Mouse (Mus musculus) liver, embryonic 12.5 days (tissue): ENCODE data around the gene Cry2. TPM values are rescaled to one million over a fixed set of nuclear protein-coding genes. Genes with fewer than 3 reads are reported as not detected.
A peak's percentile ranks its signal among the peaks of the same experiment; 100 is the strongest.

Experiments
- ATAC-seq: fragments of 200-750 bp; cut with Nextera tagmentation; 2 replicates; pipeline ENCODE4 v1.8.0; 2017; ENCODE audit warnings: moderate number of reproducible peaks, mild to moderate bottlenecking, moderate library complexity
- H3K27ac ChIP-seq: fragments of 300-500 bp; sonication (generic); 2 replicates; pipeline ENCODE4 v1.5.1; 2016; ENCODE audit warnings: mild to moderate bottlenecking
- H3K27me3 ChIP-seq: fragments of 300-500 bp; sonication (generic); replicated peaks from 2 replicates; pipeline ENCODE4 v1.6.1; 2016; ENCODE audit warnings: mild to moderate bottlenecking, moderate library complexity
- H3K36me3 ChIP-seq: fragments of 300-500 bp; sonication (generic); 2 replicates; pipeline ENCODE4 v1.6.1; 2016; ENCODE audit warnings: mild to moderate bottlenecking, moderate library complexity
- H3K4me1 ChIP-seq: fragments of 300-500 bp; sonication (generic); 2 replicates; pipeline ENCODE4 v1.6.1; 2016
- H3K4me2 ChIP-seq: fragments of 300-500 bp; sonication (generic); 2 replicates; pipeline ENCODE4 v1.6.1; 2016; ENCODE audit warnings: mild to moderate bottlenecking, moderate library complexity
- H3K4me3 ChIP-seq: fragments of 300-500 bp; sonication (generic); 2 replicates; pipeline ENCODE4 v1.5.1; 2016; ENCODE audit warnings: mild to moderate bottlenecking, moderate library complexity
- H3K9ac ChIP-seq: fragments of 300-500 bp; sonication (generic); 2 replicates; pipeline ENCODE4 v1.6.1; 2016; ENCODE audit warnings: mild to moderate bottlenecking, moderate library complexity
- H3K9me3 ChIP-seq: fragments of 300-500 bp; sonication (generic); replicated peaks from 2 replicates; pipeline ENCODE4 v1.6.1; 2016; ENCODE audit warnings: mild to moderate bottlenecking, moderate library complexity
- WGBS: fragments of 180-500 bp; shearing (Covaris S2); methylation state at CpG from one replicate; pipeline ENCODE4 v1.1.7; 2016; ENCODE audit not compliant: insufficient replicate concordance; 5-methylcytosine and 5-hydroxymethylcytosine counted together
- polyA plus RNA-seq: library from polyadenylated mRNA; unstranded; fragments of >200 nt; fragmentation: Nextera tagmentation; extraction: Ambion mirVana; gene quantifications from 2 replicates; pipeline ENCODE4 v1.2.1, GENCODE M21; 2016

The Cry2 gene
- polyA plus RNA-seq, 1 experiment from 2014 or later = 14.1 TPM

DNA sequence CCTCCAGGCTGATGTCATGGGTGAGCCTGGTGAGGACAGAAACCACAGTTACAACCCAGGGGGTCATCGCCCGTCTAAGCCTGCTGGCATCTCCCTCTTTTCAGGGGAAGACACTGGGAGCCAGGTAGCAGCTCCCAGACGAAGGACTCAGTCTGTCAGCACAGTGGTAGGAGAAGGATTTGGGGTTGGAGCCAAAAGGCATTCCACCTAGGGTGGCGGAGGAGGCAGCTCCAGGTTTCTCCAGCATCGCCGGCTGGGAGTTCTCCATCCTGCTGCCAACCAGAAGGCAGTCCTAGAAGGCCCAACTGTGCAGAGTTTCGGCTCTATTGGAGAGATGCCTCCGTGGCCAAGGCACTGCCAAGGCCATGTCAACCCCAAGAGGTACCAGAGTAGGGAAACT, 42.7 kb downstream of the Cry2 start:
- no peak overlapping the region for H3K4me3 ChIP-seq
- no peak for ATAC-seq
- H3K9me3 ChIP-seq = no peaks in the 10 kb centered on the region
- H3K4me1 ChIP-seq = peaks cover 35% of the 10 kb centered on the region
- H3K27me3 ChIP-seq = peaks cover 100% of the 10 kb centered on the region
- 65% methylated on average over 8 of the region's 8 CpGs for WGBS
- H3K4me2 ChIP-seq = no peak overlapping the region
- H3K36me3 ChIP-seq = no peaks in the 10 kb centered on the region
- H3K27ac ChIP-seq = no peak overlapping the region
- no peak overlapping the region for H3K9ac ChIP-seq

- Histone ChIP-seq H3K36me3 (no peaks in the 10 kb centered on the region), H3K27ac (no peak overlapping the region), H3K4me3 (no peak overlapping the region), H3K9me3 (no peaks in the 10 kb centered on the region), H3K9ac (no peak overlapping the region), H3K4me2 (no peak overlapping the region), H3K4me1 (peaks cover 35% of the 10 kb centered on the region), H3K27me3 (peaks cover 100% of the 10 kb centered on the region)
- 49% methylated on average over 6 of the region's 6 CpGs for WGBS
- no peak for ATAC-seq
Measured at GRCm38 (mm10) chr2:92390206-92390930, 43.5 kb downstream of the Cry2 start.

DNA sequence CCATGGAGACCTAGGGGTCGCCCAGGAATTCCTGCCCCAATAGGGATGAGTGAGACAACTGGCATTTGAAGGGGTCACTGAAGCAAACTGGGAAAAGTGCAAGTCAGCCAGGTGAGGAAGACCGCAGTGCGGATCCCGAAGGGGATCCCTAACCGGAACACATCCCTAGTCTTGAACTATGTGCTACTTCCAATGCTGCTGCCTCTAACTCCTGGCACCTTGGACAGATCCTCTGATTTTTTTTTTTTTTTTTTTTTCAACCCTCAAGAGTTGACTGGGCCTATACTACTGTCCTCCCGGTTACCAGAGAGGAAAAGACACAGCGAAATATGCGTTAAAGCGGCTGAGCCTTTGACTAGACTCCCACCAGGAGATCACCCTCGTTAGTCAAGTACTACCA, 44.2 kb downstream of the Cry2 start:
- H3K36me3 ChIP-seq = no peaks in the 10 kb centered on the region
- no peaks in the 10 kb centered on the region for H3K9me3 ChIP-seq
- no peak overlapping the region for H3K27ac ChIP-seq
- ATAC-seq = no peak
- H3K27me3 ChIP-seq = peaks cover 94% of the 10 kb centered on the region
- H3K4me2 ChIP-seq = peak overlapping the region; percentile 60
- no peak overlapping the region for H3K9ac ChIP-seq
- H3K4me3 ChIP-seq = peak overlapping the region; percentile 49
- peaks cover 35% of the 10 kb centered on the region for H3K4me1 ChIP-seq
- WGBS = 13% methylated on average over 10 of the region's 10 CpGs

DNA sequence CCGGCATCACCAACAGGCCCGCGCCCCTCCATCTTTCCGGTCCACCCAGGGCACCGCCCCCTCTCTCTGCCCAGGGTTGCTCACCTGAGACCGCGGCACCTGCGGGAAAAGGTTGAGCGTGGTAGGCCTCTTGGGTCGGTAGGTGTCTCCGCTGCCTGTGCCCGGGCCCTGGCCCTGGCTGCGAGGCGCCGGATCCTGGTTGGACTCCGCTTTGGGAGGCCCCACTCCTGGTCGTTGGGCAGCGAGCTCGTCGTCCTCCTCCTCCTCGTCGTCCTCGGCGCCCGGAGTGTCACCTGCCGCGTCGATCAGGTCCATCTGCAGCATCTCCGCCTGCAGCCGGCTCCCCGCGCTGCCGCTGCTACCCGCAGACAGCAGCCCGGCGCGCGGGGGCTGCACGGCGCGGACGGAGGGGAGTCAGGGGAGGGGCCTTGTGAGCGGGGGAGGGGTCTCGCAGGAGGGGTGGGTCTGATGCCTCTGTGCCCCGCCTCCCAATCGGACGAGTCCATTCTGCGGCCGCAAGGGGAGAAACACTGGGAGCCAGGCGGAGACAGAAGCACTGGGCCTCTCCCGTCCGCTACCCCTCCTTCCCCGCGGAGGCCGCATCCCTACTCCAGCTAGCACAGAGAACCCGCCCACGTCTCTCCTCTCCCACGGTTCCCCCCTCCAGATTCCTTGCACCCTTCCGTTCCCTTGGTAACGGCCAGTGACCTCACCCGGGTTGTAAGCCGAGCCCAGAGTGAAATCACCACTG, 44.8 kb downstream of the Cry2 start:
- Histone ChIP-seq H3K9ac (no peak overlapping the region), H3K9me3 (no peaks in the 10 kb centered on the region), H3K36me3 (no peaks in the 10 kb centered on the region), H3K27ac (no peak overlapping the region), H3K4me3 (peak overlapping the region; percentile 49), H3K4me1 (peaks cover 41% of the 10 kb centered on the region), H3K27me3 (peaks cover 89% of the 10 kb centered on the region), H3K4me2 (peak overlapping the region; percentile 60)
- under 1% methylated on average over 62 of the region's 62 CpGs for WGBS
- peak; percentile 36; the same call in 1 of the 2 replicates for ATAC-seq

DNA sequence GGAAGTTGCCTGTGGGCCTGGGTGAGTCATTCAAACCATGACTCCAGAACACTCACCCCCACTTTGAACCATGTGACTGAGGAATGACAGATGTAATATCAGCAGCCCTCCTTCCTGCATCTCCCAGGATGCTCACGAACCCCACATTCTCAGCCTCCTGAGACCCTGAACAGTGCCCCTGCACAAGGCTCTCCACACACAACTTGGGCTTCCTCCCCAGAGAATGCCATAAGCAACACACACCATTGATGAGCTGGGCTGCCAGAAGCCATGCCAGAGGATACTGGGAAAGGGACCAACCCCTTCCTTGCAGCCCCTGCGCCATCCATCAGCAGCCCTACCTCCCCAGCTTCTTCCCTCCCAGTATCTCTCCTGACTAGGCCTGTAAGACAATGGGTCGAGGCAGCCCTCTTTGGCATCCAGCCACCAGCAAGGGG, 45.7 kb downstream of the Cry2 start:
- ATAC-seq = no peak
- H3K4me3 ChIP-seq = 0 out of 2 replicates have a peak overlapping the region, but pooled peaks have one; percentile 49
- peaks cover 44% of the 10 kb centered on the region for H3K4me1 ChIP-seq
- peaks cover 3% of the 10 kb centered on the region; the same call in 1 of the 2 replicates for H3K36me3 ChIP-seq
- no peaks in the 10 kb centered on the region for H3K9me3 ChIP-seq
- H3K27ac ChIP-seq = no peak overlapping the region
- H3K4me2 ChIP-seq = peak overlapping the region; percentile 60; the same call in 1 of the 2 replicates
- WGBS = 52% methylated on average over 3 of the region's 3 CpGs
- no peak overlapping the region for H3K9ac ChIP-seq
- H3K27me3 ChIP-seq = peaks cover 79% of the 10 kb centered on the region

GRCm38 (mm10) chr2:92387646-92388045, 46.2 kb downstream of the Cry2 start:
- H3K9me3 ChIP-seq = no peaks in the 10 kb centered on the region
- no peak overlapping the region for H3K9ac ChIP-seq
- no peak overlapping the region for H3K4me3 ChIP-seq
- H3K27me3 ChIP-seq = peaks cover 74% of the 10 kb centered on the region
- no peak overlapping the region for H3K27ac ChIP-seq
- peaks cover 8% of the 10 kb centered on the region; the same call in 1 of the 2 replicates for H3K36me3 ChIP-seq
- WGBS = 51% methylated on average over 4 of the region's 4 CpGs
- H3K4me2 ChIP-seq = no peak overlapping the region
- ATAC-seq = no peak
- H3K4me1 ChIP-seq = peaks cover 44% of the 10 kb centered on the region

DNA sequence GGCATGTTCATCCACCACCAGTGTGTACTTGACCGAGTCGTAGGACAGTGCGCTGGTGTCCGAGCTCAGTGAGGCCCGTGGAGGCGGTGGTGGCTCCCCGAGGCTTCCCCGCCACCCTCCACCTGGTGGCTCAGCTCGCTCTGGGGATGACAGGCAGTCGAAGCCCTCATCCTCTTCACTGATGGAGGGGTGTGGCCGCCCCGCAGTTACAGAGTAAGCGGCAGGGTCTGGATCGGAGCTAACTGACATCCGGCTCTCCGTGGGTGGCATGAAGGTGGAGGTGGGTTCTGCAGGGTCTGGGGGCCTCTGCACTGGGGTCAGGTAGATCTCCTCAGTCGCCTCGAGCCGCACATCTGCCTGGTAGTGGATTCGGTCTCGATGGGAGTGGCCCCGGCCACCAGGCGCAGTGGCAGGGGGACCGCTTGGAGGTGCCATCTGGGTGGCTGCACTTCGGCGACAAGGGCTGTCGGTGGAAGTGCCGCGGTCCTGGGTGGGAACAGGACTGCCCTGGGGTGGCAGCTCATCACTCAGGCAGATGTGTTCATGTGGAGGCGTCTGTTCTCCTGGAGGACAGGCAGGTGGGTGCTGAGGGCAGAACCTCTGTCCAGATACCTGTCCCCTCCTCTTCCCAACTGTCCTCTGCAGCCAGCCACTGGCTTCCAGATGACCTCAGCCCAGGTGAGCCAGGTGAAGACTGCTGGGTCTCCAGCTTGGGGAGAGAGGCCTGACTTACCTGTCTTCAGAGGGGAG, 46.8 kb downstream of the Cry2 start:
- no peak overlapping the region for H3K4me2 ChIP-seq
- WGBS = 65% methylated on average over 30 of the region's 30 CpGs
- peaks cover 14% of the 10 kb centered on the region for H3K36me3 ChIP-seq
- peaks cover 68% of the 10 kb centered on the region for H3K27me3 ChIP-seq
- H3K9ac ChIP-seq = no peak overlapping the region
- peaks cover 44% of the 10 kb centered on the region for H3K4me1 ChIP-seq
- no peak overlapping the region for H3K4me3 ChIP-seq
- ATAC-seq = no peak
- no peak overlapping the region for H3K27ac ChIP-seq
- no peaks in the 10 kb centered on the region for H3K9me3 ChIP-seq

DNA sequence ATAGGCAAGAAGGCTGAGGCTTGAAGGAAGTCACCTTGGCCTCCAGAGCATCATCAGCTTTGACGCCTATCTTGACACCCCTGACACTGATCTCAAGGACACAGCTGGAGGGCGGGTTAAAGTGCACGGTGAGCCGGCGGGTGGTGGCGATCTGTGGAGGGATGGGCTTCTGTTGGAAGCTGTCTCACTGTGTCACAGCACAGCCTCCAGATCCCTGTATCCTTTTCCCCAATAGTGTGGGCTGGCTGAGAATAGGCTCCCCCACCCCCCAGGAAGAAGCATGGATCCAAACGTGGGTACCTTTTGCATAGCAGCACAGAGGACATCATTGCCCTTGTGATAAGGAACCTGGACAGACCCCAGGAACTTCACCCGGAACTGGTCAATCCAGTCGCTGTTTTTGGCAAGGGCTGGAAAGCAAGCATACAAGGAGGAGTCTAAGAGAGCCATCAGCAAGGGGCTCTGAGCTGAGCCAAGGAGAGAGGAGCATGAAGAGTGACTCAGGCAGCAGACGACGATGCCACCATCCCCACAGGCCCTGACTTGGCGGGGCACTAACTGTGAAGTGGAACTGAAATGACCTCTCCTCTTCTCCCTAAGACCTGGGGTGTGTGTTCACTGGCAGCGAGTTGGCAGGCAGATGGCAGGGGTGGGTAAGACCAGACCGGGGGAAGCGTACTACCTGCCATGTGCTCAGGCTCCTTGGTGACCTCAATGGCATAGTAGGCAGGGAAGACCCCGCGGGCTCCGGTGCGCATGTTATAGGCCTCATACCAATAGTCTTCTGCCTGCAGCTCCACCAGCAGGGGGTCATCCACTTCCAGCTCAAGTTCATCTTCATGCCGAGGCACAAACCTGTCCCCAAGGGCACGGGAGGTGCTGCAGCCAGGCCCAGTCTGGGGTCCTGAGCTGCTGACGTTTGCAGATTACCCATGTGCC, 48.5 kb downstream of the Cry2 start:
- H3K27ac ChIP-seq = no peak overlapping the region
- H3K4me3 ChIP-seq = no peak overlapping the region
- H3K9me3 ChIP-seq = no peaks in the 10 kb centered on the region
- H3K4me1 ChIP-seq = peaks cover 31% of the 10 kb centered on the region
- H3K4me2 ChIP-seq = no peak overlapping the region
- peaks cover 30% of the 10 kb centered on the region for H3K36me3 ChIP-seq
- 63% methylated on average over 22 of the region's 22 CpGs for WGBS
- no peak overlapping the region for H3K9ac ChIP-seq
- H3K27me3 ChIP-seq = peaks cover 52% of the 10 kb centered on the region
- ATAC-seq = no peak

DNA sequence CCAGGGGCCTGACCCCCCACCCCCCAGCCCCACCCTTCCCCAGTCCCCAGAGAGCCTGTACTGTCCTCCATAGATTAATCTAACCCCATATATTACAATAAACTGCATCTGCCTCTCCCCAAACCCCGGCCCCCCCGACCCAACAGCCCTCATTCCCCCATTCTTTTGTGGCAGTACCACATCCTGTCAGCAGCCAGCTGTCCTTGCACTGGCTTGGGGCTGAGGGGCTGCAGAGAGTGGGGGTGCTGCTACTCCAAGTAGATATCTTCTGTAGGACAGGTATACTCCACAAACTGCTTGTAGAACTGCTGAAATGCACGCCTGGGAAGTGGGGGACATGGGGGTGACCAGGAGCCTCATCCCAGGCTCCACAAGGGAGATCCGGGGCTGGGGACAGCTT, 49.7 kb downstream of the Cry2 start:
- ATAC-seq = no peak
- H3K27ac ChIP-seq = no peak overlapping the region
- peaks cover 18% of the 10 kb centered on the region for H3K4me1 ChIP-seq
- H3K27me3 ChIP-seq = peaks cover 39% of the 10 kb centered on the region
- no peaks in the 10 kb centered on the region for H3K9me3 ChIP-seq
- 51% methylated on average over 4 of the region's 4 CpGs for WGBS
- no peak overlapping the region for H3K9ac ChIP-seq
- H3K4me3 ChIP-seq = no peak overlapping the region
- peaks cover 43% of the 10 kb centered on the region for H3K36me3 ChIP-seq
- H3K4me2 ChIP-seq = no peak overlapping the region

DNA sequence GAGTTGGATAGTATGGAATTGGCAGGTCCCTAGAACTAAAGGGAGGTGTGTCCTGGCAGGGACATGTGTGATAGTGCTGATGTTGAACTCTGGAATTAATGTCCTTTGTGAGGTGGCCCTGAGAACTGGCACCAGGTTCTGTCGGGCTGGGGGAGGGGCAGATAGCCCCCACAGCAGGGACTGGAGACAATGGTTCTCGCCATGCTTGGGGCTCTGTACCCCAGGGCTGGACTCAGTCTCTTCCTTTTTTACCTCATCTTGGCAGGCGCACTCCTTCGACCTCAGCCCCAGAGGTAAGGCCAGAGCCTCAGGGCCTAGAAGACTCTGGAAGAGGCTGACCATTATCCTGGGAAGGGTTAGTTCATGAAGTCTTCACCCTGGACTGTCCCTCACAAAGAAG, 51.1 kb downstream of the Cry2 start:
- no peak for ATAC-seq
- Histone ChIP-seq H3K27ac (no peak overlapping the region), H3K27me3 (peaks cover 25% of the 10 kb centered on the region), H3K9ac (no peak overlapping the region), H3K36me3 (peaks cover 57% of the 10 kb centered on the region), H3K4me2 (no peak overlapping the region), H3K9me3 (no peaks in the 10 kb centered on the region), H3K4me1 (peaks cover 10% of the 10 kb centered on the region; the same call in 1 of the 2 replicates), H3K4me3 (no peak overlapping the region)
- WGBS = 86% methylated on average over 4 of the region's 4 CpGs
